Mouse (Mus musculus) lung, postnatal 0 days (tissue): ENCODE results near the gene Mapt.

ENCODE experiments used
- CTCF ChIP-seq: IDR thresholded peaks from 2 replicates; pipeline ENCODE4 v1.5.1; 2016; ENCODE audit warnings: antibody characterized with exemption, mild to moderate bottlenecking
- EP300 ChIP-seq: IDR thresholded peaks from 2 replicates; pipeline ENCODE4 v1.6.1; 2016; ENCODE audit warnings: antibody characterized with exemption, mild to moderate bottlenecking, control low read depth

DNA sequence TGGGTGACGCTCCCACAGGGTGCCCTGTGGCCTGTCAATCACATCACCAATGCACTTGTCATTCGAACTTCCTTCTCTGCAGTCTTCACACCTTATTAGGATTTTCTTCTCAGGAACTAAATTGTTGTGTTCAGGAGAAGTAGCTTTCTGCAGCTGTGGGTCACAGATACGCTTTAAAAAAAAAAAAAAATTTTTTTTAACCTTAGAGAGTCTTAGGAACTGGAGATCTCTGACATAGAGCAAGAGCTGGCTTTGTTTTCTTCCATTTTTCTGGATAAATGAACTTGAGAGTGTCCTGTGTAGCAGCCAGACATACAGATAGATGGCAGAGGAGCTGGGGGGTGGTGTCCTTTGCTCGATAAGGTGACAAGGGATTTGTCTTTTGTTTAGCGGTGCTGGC, 64.0 kb downstream of the Mapt start:
- TF ChIP-seq CTCF (no peak), EP300 (no peak)
